Comparison of ENCODE assay signal across 26 mouse cellular contexts in the genomic region with DNA sequence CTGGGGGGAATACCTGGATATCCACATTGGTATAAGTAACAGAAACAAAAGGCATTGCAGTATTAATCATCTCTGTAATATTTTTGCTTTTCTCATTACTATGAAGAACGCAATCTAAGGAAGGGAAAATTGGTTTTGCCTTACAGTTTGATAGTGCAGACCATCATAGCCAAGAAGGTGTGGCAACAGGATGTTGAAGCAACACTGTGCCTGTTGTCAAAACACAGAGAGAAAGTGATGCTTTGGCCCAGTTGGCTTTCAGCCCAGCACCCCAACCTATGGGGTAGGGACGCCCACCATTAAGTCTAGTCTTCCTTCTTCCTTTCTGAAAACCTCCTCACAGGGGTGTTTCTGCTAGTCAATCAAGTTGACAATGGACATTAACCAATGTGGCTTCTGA.
"Had no signal": no experiment of that assay in that cellular context is flagged by ENCODE, and none has a peak within 500 bp of the region (broad histone marks: within the 10 kb centered on the region; RNA-seq: fewer than 3 reads in every experiment).

No protein-coding gene starts in this region.

- H3K4me2 ChIP-seq: heart, embryonic 11.5 days; heart, embryonic 13.5 days; heart, embryonic 15.5 days; hindbrain, embryonic 13.5 days; hindbrain, embryonic 15.5 days; kidney, embryonic 15.5 days; limb, embryonic 13.5 days; limb, embryonic 15.5 days; liver, embryonic 12.5 days had no signal

- H3K36me3 ChIP-seq: heart, embryonic 13.5 days; heart, embryonic 15.5 days; hindbrain, embryonic 13.5 days; hindbrain, embryonic 15.5 days; kidney, embryonic 15.5 days; limb, embryonic 13.5 days; limb, embryonic 15.5 days; liver, embryonic 12.5 days had no signal

- H3K27me3 ChIP-seq: heart, embryonic 13.5 days; heart, embryonic 15.5 days; hindbrain, embryonic 13.5 days; hindbrain, embryonic 15.5 days; kidney, embryonic 15.5 days; limb, embryonic 13.5 days; limb, embryonic 15.5 days; liver, embryonic 12.5 days had no signal

- ATAC-seq: hindbrain, postnatal 0 days; intestine, embryonic 16.5 days; liver, embryonic 12.5 days had no signal

- H3K4me3 ChIP-seq: gastrocnemius, adult 2 months; heart, embryonic 13.5 days; heart, embryonic 15.5 days; hindbrain, embryonic 13.5 days; hindbrain, embryonic 15.5 days; kidney, embryonic 15.5 days; limb, embryonic 13.5 days; limb, embryonic 15.5 days; liver, embryonic 12.5 days had no signal

- H3K9ac ChIP-seq: heart, embryonic 13.5 days; heart, embryonic 15.5 days; hindbrain, embryonic 13.5 days; hindbrain, embryonic 15.5 days; kidney, embryonic 15.5 days; limb, embryonic 13.5 days; limb, embryonic 15.5 days; liver, embryonic 12.5 days had no signal

- H3K4me1 ChIP-seq: heart, embryonic 15.5 days; limb, embryonic 13.5 days; limb, embryonic 15.5 days; liver, embryonic 12.5 days had no signal

- DNase-seq: gastrocnemius, adult 2 months; gastrocnemius, postnatal 10 days; gastrocnemius, postnatal 25 days; heart, adult 18-20 months; heart, postnatal 14 days; heart, postnatal 36 days; kidney, adult 11 months; kidney, adult 2 months; kidney, adult 9 months; kidney, postnatal 14 days; kidney, postnatal 36 days; layer of hippocampus, adult 9-11 months; layer of hippocampus, postnatal 36 days; left cerebral cortex, postnatal 4 days had no signal

- H3K9me3 ChIP-seq: heart, embryonic 13.5 days; heart, embryonic 15.5 days; hindbrain, embryonic 13.5 days; hindbrain, embryonic 15.5 days; kidney, embryonic 15.5 days; limb, embryonic 13.5 days; limb, embryonic 15.5 days; liver, embryonic 12.5 days had no signal

- H3K27ac ChIP-seq: gastrocnemius, adult 2 months; heart, embryonic 13.5 days; heart, embryonic 15.5 days; hindbrain, embryonic 13.5 days; hindbrain, embryonic 15.5 days; hindbrain, postnatal 0 days; kidney, embryonic 15.5 days; kidney, postnatal 0 days; limb, embryonic 13.5 days; limb, embryonic 15.5 days; liver, embryonic 12.5 days had no signal
